Mouse (Mus musculus): ENCODE measurements around the gene Zfp398. TPM values are rescaled to one million over a fixed set of nuclear protein-coding genes. Genes with fewer than 3 reads are reported as not detected.
"Not testable (repeated sequence)": the region's sequence is repeated elsewhere in the genome, so short reads cannot be mapped to it uniquely, and the experiment has no call there.

Gene Zfp398
- polyA plus RNA-seq, 1 experiment from 2014 or later: 11.1 TPM

DNA sequence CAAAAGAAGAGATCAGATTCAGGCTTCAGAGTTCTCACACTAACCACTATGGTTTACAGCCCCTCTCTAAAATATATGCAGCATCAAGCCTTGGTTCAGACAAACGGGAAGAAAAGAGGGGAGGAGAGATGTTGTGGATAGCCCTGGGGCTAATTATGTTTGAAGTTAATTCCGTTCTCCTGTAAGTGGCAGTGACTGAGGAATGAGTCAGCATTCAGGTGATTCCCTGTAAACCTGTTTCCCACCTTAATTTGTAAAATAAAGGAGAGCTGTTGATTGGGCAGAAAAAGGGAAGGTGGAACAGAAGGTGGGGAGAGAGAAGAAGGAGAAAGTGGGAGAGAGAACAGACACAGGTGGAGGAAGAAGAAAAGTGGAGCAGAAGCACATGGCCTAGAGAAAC, 11.2 kb upstream of the Zfp398 start:
- DNase-seq (ENCODE audit: low spot score): no peak

DNA sequence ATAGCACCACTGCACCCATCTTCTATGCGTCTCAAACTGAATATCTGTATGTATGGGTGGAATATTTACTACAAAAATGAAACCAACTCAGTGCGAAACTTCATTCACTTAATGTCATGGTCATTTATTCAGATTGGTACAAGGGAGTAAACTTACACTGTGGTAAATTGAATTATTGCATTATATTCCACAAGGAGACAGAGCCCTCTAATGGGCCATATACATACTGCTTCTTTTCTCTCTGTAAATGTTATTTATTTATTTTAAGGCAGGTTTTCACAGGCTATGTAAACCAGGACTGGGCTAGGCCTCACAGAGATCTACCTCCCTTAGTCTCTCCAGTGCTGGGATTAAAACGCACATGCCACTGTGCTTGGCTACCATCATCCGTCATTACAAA, 8.0 kb upstream of the Zfp398 start:
- no peak for DNase-seq (ENCODE audit: low spot score)

DNA sequence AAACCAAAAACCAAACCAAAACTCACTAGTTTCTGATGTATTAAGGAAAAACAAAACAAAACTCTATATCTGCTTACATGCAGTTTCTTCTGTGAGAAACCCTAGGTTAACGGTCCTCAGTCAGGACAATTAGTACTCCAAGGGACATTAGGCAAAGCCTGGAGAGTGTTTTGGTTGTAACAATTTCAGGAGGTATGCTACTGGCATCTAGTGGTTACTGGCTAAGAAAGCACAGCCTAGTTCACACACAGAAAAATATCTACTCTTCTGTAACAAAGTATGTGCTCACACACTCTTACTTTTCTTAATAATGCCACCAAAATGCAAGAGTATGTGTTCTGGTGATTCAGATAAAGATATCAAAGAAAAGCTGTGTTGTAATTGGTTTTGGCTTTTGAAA, 6.5 kb upstream of the Zfp398 start:
- DNase-seq (ENCODE audit: low spot score): peak; percentile 34

DNA sequence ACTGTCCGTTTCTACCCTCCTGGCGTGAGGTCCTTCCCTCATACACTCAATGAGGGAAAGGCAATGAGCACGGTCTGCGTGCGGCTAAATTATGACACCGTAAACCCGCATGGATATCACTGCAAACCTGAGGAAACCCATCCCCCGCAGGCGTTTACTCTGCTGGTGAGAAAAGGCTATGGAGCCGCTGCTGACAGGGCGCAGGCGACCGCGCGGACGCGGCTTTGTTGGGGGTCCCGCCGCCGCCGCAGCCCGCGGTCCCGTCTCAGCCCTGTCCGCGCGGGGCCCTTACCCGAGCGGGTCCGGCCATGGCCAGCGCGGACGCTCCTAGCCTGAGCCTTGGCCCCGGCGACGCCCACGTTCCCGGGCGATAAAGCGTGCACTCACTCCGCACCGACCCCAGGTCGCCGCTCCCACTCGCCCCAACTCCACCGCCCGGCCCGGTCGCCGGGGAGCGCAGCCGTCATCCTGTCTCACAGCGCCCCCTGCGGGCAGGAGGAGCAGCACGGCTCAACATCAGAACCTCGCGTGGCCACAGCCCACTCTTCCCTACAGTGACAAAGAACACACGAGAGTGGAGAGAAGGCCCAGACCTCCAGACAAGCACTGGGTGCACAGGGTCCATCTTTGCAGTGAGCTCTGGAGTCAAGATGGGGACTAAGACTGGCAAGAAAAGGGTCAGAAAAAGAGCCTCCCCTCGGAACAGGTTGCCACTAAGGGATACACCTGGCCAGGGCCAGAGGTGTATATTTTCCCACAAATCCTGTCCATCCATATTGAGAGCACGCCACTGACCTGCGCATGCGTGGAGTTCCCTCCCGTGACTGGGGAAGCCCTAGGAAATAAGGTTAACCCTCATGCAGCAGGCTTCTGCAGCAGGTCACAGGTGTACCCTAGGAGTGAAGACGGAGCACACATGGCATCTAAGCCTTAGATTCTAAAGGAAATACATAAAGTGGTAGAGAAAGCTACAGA, 5.1 kb upstream of the Zfp398 start, which contains the start of gene Zfp786:
Zfp786 (minus strand) TSS at position 764 of the 975 bp plus-strand sequence.
- DNase-seq (ENCODE audit: low spot score): peak; percentile 91

DNA sequence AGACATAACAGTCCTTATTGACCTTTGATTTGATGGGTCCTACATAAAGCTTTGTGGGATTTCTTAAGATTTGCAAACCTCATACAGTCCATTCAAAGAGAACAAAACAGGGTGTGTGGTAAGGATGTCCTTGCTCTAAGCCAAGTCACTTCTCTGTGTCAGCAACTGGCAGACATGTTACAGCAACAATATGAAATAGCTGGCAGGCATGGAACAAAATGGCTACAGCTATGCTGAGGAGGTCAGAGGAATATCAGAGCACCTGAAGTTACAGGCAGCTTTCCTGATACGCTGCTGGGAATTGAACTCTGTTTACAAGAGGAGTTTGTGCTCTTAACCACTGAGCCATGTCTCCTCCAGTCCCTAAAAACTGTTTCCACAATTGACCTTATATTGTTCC, 3.2 kb upstream of the Zfp398 start:
- no peak for DNase-seq (ENCODE audit: low spot score)

DNA sequence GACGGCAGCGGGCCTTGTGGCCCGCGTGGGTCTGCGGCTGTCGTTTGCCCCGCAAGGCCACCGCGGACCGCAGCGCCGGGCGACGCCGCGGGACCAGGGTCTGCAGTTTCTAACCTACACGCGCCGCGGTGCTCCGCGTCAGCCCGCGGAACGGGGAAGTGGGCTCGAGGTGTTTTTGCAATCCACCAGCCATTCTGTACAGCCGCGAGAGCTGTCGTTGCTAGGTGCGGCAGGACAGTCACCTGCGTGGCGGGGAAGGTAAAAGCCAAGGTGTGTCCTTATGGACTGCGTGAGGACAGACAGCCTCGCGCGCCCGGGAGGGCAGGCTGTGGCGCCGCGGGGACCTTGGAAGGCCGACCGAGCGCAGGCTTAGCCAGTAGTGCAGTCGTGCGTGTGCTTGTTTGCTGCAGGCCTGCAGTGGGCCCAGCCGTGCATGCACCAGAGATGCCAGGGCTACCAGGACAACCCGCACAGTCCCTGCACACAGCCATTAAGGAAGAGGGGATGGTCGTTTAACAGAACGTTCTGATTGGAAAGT, 592 bp downstream of the Zfp398 start:
- peak; percentile 56 for DNase-seq (ENCODE audit: low spot score)

DNA sequence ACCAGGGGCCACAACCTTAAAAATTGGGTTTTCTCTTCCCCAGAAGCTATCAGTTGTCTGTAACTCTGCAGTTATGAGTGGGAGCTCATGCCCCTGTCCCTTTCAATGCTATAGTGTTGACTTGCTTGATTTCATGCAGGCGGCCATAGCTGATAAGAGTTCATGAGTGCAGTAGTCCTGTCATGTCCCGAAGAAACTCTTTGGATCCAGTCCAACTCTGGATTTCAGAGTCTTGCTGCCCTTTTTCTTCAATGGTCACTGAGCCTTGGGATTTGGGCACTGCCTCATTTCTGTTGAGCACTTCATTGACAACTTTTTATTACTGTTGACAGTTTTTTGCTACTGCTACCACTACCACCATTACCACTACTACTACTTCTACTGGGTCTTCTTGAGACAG, 2.2 kb downstream of the Zfp398 start:
- DNase-seq (ENCODE audit: low spot score): no peak

DNA sequence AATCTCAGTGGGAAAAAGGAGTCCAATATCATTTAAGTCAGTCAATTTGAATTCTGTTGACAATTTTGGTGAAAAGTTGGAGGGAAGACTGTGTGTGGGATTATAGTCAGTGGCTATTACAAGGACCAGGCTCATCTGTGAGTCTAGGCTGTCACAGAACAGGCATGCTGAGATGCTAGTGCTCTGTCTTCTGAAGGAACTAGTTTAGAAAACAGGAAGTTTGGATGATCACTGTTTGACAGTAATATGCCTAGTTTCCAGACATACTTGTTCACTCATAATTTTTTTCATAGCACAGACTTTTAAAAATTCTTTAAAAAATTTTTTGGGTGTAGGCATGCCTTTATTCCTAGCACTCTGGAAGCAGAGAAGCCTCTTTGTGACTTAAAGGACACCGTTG, 5.6 kb downstream of the Zfp398 start:
- no peak for DNase-seq (ENCODE audit: low spot score)

DNA sequence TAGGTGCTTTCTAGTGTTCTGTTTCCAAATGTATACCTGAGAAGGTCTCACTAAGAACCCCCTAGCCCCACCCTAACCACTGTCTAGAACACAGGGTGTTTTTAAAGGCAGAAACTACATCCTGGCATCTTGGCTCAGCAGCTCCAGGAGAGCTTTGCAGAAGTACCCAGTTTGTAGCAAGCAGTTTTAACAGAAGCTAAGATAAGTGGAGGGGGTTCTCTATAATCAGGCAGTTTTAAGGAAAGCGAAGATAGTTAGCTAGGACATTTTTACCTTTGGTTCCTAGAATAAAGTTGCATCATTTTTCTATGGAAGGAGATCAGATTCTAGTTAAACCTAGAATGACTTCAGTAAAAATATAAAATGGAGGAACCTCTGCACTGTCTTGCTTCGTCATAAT, 6.4 kb downstream of the Zfp398 start:
- no peak for DNase-seq (ENCODE audit: low spot score)

DNA sequence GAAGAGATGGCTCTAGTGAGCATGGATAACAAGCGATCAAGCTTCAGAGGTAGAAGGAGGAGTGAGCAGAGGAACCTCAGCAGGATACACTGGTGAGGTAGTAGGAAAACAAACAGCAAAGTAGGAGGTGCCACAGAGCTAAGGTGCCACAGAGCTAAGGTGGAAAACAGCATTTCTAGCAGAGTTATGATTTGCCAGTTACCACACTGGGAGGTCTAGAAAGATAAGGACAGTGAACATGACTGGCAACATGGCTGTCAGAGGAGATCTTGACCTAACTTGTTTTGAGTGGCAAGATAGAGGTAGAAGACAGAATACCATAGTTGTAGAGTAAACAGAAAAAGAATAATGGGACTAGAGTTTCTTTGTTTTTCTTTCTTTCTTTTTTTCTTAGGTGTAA, 6.9 kb downstream of the Zfp398 start:
- no peak for DNase-seq (ENCODE audit: low spot score)

DNA sequence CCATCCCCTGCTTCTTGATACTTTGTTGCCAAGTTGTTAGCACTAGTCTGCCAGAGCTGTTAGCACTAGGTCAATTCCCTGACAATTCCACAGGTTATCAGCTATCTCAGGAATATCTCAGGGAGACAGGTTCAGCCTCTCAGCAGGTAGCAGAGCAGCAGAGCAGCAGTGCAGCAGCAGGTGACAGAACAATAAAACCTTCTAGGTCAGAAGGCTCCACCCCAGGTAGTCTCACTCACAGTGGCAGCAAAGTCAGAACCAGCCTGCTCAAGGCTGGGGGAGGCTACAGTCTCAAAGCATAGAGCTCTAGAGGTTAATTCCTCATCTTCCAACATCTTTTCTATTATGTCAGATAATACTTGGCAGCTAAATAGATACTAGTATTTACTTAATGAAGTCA, 10.3 kb downstream of the Zfp398 start:
- no peak for DNase-seq (ENCODE audit: low spot score)

DNA sequence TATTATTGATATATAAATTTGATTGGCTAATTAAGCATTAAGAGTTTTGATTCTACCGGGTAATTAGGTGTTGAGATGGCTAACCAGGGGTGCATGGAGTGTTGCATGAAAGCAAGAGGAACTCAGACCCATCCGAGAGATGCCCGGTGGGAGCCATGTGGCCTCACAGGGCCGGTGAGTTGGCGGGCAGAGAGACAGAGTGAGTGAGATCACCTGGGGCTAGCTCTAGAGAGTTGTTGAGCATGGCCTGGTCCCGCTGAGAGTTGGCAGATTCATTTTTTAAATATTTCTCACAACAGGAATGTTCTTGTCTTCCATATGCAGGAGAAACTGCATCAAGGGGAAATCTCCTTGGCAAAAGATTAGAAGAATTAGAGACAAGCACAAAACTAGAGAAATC, 21.8 kb downstream of the Zfp398 start:
- no peak for DNase-seq (ENCODE audit: low spot score)

DNA sequence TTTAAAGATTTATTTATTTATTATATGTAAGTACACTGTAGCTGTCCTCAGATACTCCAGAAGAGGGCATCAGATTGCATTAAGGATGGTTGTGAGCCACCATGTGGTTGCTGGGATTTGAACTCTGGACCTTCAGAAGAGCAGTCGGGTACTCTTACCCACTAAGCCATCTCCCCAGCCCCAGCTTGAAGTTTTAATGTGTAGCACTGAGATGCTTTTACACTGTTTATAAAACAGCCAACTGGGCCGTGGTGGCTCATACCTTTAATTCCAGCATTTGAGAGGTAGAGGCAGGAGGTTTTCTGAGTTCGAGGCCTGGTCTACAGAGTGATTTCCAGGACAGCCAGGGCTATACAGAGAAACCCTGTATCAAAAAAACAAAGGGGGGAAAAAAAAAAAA, 22.3 kb downstream of the Zfp398 start:
- DNase-seq (ENCODE audit: low spot score): not testable (repeated sequence)

DNA sequence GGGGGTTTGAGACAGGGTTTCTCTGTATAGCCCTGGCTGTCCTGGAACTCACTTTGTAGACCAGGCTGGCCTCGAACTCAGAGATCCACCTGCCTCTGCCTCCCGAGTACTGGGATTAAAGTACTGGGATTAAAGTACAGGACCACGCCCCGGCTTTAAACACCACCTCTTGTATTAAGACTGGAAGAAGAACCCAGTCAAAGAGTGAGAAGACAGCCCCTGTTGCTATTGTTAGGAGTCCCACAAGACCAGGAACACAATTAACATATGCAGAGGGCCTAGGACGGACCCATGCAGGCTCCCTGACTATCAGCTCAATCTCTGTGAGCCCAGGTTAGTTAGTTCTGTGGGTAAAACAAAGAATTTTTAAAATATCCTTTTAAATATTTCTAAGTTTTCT, 36.8 kb downstream of the Zfp398 start:
- no peak for DNase-seq (ENCODE audit: low spot score)

DNA sequence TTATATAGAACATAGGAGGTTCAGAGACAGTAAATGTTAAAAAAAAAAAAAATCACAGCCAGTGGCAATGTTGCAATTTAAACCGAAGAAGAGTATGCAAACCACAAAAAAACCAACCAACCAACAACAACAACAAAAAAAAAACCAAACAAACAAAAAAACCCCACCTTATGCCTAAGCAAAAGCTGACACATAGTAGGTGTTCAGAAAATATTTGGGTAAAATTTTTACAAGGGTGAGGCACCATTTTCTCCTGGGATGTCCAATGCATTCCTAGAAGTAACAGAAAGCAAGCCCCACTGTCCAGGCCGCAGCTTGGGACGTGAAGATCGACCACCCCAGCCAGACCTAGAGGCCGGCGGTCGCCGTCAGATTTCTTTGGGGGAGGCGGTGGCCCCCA, 41.6 kb downstream of the Zfp398 start, which contains the start of gene Zfp282:
Zfp282 (plus strand) TSS at position 147 of the 400 bp plus-strand sequence.
- DNase-seq (ENCODE audit: low spot score): no peak

DNA sequence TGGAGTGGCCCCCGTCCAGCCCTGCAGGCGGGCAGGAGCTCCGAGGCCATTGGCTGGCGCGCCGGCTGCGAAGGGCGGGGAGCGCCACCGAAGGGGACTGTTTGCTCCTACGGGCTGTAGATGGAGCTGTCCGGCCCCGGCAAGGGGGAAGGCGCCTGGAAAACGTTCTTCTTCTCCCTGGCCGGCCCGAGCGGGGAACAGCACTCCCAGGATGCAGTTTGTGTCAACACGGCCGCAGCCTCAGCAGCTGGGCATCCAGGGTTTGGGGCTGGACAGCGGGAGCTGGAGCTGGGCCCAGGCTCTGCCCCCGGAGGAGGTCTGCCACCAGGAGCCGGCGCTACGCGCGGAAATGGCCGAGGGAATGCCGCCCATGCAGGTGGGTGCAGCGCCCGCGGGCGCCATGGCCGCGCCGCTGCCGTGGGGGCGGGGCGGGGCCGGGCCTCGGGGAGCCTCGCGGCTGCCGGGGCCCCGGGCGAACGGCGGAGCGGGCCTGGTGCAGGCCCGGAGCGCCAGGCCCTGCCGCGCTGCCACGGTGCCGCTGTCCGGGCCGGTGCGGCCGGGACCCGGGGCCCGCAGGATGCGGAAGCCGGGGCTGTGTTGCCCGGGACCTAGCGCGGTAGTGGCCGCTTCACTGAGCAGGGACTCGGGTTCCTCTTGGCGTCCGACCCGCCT, 42.1 kb downstream of the Zfp398 start:
- peak; percentile 72 for DNase-seq (ENCODE audit: low spot score)

DNA sequence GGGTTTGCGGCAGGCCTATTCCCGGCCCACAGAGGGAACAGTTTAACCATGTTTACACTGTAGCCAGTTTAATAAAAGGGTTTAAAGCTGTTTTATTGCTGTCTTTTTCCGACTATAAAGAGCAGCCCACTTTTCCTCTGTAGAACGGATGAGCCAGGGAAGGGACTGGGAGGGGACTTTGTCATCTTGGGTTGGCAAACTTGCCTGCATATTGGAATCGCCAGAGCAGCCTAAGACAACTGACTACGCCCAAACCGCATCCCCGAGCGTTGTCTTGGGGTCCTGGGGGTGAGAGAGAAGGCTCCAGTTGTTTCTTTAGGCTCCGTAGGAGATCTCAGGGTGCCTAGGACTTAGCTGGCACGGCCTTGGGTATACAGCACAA, 42.7 kb downstream of the Zfp398 start:
- peak; percentile 12 for DNase-seq (ENCODE audit: low spot score)

DNA sequence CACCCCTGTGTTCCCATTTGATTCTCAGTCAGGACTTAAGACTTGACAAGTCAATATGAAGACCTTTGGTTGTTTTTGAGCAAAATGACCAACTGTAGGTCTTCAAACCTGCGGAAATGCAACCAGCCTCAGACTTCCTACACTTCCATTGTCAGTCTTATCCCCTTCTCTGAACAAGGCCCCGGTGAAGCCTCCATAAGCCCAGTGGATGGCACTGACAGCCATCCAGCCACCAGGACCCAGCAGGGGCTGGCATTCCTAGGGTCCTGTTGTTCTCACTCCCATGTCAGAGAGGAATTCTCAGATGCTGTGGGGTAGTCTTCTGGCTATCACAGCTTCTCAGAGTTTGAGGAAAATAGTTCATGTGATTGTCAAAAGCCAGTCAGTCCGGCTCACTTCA, 43.1 kb downstream of the Zfp398 start:
- peak; percentile 8 for DNase-seq (ENCODE audit: low spot score)

DNA sequence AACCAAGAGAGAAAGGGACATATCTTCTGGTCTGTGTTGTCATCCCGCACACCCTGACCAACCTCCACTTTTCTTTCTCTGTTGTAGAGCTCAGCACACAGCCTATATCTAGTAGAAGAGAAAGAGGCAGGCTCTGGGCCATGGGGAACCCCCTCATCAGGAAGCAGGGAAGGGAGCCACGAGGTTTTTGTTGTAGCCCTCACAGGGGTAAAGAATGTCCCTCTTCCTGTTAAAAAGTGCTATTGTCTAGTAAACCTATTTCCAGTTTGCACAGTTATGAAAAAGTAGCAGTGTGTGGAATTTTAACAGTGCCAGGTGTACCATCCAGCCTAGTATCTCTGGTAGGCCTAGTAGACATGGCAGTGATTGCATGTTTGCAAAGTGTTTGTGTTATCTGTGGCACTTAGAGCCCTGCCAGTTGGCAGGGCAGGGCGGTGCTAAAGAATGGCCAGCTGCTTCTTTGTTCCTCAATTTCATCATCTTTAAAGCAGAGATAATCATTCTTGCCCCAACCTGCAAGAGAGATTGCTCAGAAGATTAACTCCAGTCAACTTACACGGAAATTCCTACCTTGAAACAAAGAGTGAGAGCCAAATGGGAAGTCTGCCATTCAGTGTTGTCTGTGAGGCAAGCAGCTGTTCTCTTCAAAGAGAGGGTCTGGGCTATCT, 43.7 kb downstream of the Zfp398 start:
- DNase-seq (ENCODE audit: low spot score): no peak

DNA sequence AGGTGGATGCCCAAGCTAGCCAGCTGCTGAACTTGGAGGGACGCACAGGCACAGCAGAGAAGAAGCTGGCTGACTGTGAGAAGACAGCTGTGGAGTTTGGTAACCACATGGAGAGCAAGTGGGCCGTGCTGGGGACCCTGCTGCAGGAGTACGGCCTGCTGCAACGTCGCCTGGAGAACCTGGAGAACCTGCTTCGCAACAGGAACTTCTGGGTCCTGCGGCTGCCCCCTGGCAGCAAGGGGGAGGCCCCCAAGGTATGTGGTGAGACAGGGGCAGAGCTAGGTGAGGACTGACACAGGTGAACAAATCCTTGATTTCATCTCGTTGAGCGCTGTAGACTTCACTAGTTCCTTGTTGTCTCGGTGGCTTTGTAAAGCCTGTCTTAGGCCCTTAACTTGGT, 44.7 kb downstream of the Zfp398 start:
- no peak for DNase-seq (ENCODE audit: low spot score)

DNA sequence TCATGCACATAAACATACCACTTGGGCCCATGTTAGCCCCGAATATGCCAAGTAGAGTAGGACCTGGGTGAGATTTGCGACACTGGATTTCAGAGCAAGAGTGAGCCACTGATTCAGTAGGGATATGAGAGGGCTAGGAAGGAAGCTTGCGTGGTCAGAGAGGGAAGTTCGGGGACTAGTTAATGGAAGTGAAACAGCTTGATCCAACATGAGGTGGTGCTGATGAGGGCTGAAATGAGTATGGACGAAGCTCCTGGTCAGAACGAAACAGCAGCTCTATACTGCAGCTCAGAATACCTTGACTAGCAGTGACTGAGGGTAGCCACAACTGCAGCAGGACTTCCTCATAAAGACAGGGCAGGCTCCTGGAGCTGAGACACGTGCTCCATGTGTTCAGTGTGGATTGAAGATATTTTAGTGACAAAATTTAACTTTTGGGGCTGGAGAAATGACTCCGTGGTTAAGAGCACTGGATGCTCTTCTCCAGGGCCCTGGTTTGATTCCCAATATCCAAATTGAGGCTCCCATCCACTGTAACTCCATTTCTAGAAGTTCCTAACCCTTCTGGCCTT, 53.4 kb downstream of the Zfp398 start:
- no peak for DNase-seq (ENCODE audit: low spot score)

Data from thymus, postnatal 0 days (tissue).